Comparison of ENCODE assay signal across 8 mouse cellular contexts in genomic region chr10:69533505-69534388, GRCm38 (mm10).
A peak's percentile ranks its signal among the peaks of the same experiment; 100 is the strongest.
DNase-seq lines count a peak whose midpoint lies in the region; ATAC-seq and TF ChIP-seq lines count a peak whose summit lies in the region.

No protein-coding gene starts in this region.

- H3K9me3 ChIP-seq in heart, embryonic 12.5 days (replicated peaks), result peaks cover 4% of the 10 kb centered on the region; the same call in 1 of the 2 replicates
- no peaks in the 10 kb centered on the region for H3K9me3 ChIP-seq in kidney, postnatal 0 days (replicated peaks; ENCODE audit: low read length)

- no peaks in the 10 kb centered on the region for H3K36me3 ChIP-seq in heart, embryonic 12.5 days
- no peaks in the 10 kb centered on the region for H3K36me3 ChIP-seq in kidney, postnatal 0 days (ENCODE audit: insufficient read depth, low read length)

- no peak for TF ChIP-seq CTCF in embryonic fibroblast, embryonic 13.5 days (IDR thresholded peaks at IDR 0.05; ENCODE audit: borderline replicate concordance, insufficient read depth, low read length)
- TF ChIP-seq CTCF in kidney, postnatal 0 days (IDR thresholded peaks at IDR 0.05; ENCODE audit: low read depth), result no peak
- no peak for TF ChIP-seq CTCF in olfactory bulb, adult 2 months (IDR thresholded peaks at IDR 0.05; ENCODE audit: insufficient read depth, low read depth, low read length)

- peak overlapping the region; percentile 16 for H3K27ac ChIP-seq in embryonic fibroblast, embryonic 13.5 days (ENCODE audit: insufficient read depth, low read length)
- H3K27ac ChIP-seq in heart, embryonic 12.5 days (ENCODE audit: poor library complexity, severe bottlenecking), result peak overlapping the region; percentile 95
- H3K27ac ChIP-seq in kidney, postnatal 0 days, result peak overlapping the region; percentile 86
- peak overlapping the region; percentile 58 for H3K27ac ChIP-seq in olfactory bulb, adult 2 months (ENCODE audit: insufficient read depth, low read depth, low read length)

- H3K4me3 ChIP-seq in embryonic fibroblast, embryonic 13.5 days (ENCODE audit: insufficient read depth, low read length), result peak overlapping the region; percentile 58
- H3K4me3 ChIP-seq in heart, embryonic 12.5 days, result peak overlapping the region; percentile 67
- H3K4me3 ChIP-seq in kidney, postnatal 0 days (replicated peaks; ENCODE audit: low read depth, low read length), result peak overlapping the region; percentile 48
- H3K4me3 ChIP-seq in olfactory bulb, adult 2 months (ENCODE audit: insufficient read depth, low read depth, low read length), result peak overlapping the region; percentile 60

- H3K4me2 ChIP-seq in heart, embryonic 12.5 days, result peak overlapping the region; percentile 70
- H3K4me2 ChIP-seq in kidney, postnatal 0 days (ENCODE audit: low read length), result peak overlapping the region; percentile 79

- H3K27me3 ChIP-seq in heart, embryonic 12.5 days (replicated peaks), result no peaks in the 10 kb centered on the region
- H3K27me3 ChIP-seq in kidney, postnatal 0 days (ENCODE audit: insufficient read depth, low read length), result no peaks in the 10 kb centered on the region

- DNase-seq in layer of hippocampus, adult 11-12 months (ENCODE audit: low spot score), result peak; percentile 58
- DNase-seq in layer of hippocampus, adult 9-10 months (ENCODE audit: low spot score), result no peak
- peak; percentile 75 for DNase-seq in kidney, postnatal 0 days (ENCODE audit: low spot score)
- DNase-seq in liver, result peak; percentile 26
- DNase-seq in thymus, adult 18-20 months, result no peak

- TF ChIP-seq POLR2A in embryonic fibroblast, embryonic 13.5 days (IDR thresholded peaks at IDR 0.05; ENCODE audit: low read depth, low read length), result peak; percentile 54
- no peak for TF ChIP-seq POLR2A in olfactory bulb, adult 2 months (IDR thresholded peaks at IDR 0.05; ENCODE audit: insufficient read depth, low read depth, low read length)

- H3K4me1 ChIP-seq in embryonic fibroblast, embryonic 13.5 days (ENCODE audit: control insufficient read depth, insufficient read depth, low read length), result 0 out of 2 replicates have a peak, but pooled peaks cover 6% of the 10 kb centered on the region
- peaks cover 7% of the 10 kb centered on the region for H3K4me1 ChIP-seq in heart, embryonic 12.5 days (replicated peaks)
- H3K4me1 ChIP-seq in kidney, postnatal 0 days (replicated peaks; ENCODE audit: insufficient read depth, low read length), result peaks cover 4% of the 10 kb centered on the region; the same call in 1 of the 2 replicates
- peaks cover 5% of the 10 kb centered on the region for H3K4me1 ChIP-seq in olfactory bulb, adult 2 months (ENCODE audit: control insufficient read depth, insufficient read depth, low read length)

- 1% methylated on average over 22 of the region's 22 CpGs for WGBS in heart, embryonic 12.5 days
- 2% methylated on average over 22 of the region's 22 CpGs for WGBS in kidney, postnatal 0 days
- 1% methylated on average over 22 of the region's 22 CpGs for WGBS in olfactory bulb, adult 2 months

- peak overlapping the region; percentile 91 for H3K9ac ChIP-seq in heart, embryonic 12.5 days
- H3K9ac ChIP-seq in kidney, postnatal 0 days (ENCODE audit: low read depth, low read length), result peak overlapping the region; percentile 65; the same call in 1 of the 2 replicates

- peak; percentile 51; the same call in 1 of the 2 replicates for ATAC-seq in heart, embryonic 12.5 days (ENCODE audit: insufficient number of reproducible peaks, low FRiP score)
- peak; percentile 77 for ATAC-seq in kidney, postnatal 0 days (replicated peaks; ENCODE audit: low FRiP score, low read depth)

Comparison
In these comparisons a context has a peak if more than half of its experiments do, and no peak if none do; other contexts are left out.
1. DNase-seq: peak in layer of hippocampus, adult 11-12 months (single experiment), kidney, postnatal 0 days (single experiment) and liver (single experiment); none in layer of hippocampus, adult 9-10 months (single experiment) and thymus, adult 18-20 months (0 of 2).
2. H3K27ac ChIP-seq: peak in every context shown above with its lines; median percentile 95 in heart, embryonic 12.5 days; 86 in kidney, postnatal 0 days; 58 in olfactory bulb, adult 2 months; 16 in embryonic fibroblast, embryonic 13.5 days.
3. Peak in every context shown above with its lines, with median percentiles within 50 percentile points of each other: H3K4me3 ChIP-seq.